Mouse (Mus musculus) granulocyte monocyte progenitor cell, adult 5-6 weeks (primary cell): ENCODE data around the gene Hnrnph3. TPM values are rescaled to one million over a fixed set of nuclear protein-coding genes. Genes with fewer than 3 reads are reported as not detected.

Experiments
- ATAC-seq: replicated peaks from 2 replicates; pipeline ENCODE4 v1.8.0; 2016; ENCODE audit warnings: mild to moderate bottlenecking, moderate TSS enrichment, inconsistent platforms; ENCODE audit not compliant: poor library complexity, severe bottlenecking
- total RNA-seq, 2 experiments: library from RNA; stranded (forward) in 1 of 2; stranded (reverse) in 1 of 2; fragments of 200-712, 200-1000 nt in 1 of 2; fragments of >200 nt in 1 of 2; fragmentation: Nextera tagmentation in 1 of 2; gene quantifications; 2 replicates each; pipeline ENCODE4 v1.2.3; 2014 to 2017

The Hnrnph3 gene
- total RNA-seq, 2 experiments from 2014 or later: 34.0 to 64.1 TPM

DNA sequence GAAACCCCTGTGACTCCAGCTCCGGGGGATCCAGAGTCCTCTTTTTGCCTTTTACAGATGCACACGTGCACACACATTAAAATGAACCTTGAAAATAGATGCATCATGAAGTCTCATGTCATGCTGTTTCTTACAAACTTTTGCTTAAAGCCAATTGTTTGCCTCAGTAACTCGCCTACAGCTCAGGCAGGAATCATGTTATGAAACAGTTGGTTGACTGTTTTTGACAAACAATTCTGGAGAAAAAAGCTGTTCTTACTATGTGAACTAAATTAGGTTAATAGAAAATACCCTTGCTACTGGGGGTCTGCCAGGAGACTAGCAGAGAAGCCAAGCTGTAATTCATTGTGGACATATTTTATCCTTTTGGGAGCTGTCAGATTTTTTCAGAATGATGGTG is 8.9 kb upstream of the Hnrnph3 start:
- ATAC-seq: no peak

DNA sequence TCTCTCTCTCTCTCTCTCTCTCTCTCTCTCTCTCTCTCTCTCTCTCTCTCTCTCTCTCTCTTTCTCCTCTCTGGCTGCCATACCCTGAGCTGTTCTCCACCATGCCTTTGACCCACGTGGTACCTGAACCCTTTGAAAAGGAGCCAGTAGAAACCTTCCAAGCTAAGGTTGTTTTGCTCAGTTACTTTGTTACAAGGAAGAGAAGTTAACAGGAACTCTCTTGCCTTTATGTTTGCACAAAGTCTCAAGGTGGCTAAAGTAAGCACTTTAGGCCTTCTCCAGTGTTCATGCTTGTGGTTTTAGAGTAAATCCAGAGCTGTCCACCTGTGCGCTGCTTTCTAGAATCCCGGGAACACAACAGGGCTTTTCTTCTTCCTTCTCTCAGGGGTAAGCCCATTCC is 8.2 kb upstream of the Hnrnph3 start:
- no peak for ATAC-seq

DNA sequence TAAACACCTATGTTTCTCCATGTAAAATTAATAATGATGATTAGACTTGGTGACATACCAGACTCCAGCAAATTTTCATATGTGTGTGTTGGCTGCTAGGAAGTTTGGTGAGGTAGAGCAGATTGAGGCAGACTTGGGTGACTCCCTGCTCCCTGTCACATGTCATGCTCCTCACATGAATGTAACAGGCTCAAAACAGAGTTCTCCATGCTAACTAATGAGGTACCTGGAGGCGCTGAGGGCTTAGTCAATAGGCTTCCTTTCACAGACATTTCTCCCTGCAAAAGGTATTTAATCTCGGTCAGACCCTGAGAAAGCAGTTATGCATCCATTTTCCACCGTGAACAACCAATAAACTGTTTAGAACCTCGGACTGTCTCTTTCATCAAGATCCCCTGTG is 4.4 kb upstream of the Hnrnph3 start:
- no peak for ATAC-seq

DNA sequence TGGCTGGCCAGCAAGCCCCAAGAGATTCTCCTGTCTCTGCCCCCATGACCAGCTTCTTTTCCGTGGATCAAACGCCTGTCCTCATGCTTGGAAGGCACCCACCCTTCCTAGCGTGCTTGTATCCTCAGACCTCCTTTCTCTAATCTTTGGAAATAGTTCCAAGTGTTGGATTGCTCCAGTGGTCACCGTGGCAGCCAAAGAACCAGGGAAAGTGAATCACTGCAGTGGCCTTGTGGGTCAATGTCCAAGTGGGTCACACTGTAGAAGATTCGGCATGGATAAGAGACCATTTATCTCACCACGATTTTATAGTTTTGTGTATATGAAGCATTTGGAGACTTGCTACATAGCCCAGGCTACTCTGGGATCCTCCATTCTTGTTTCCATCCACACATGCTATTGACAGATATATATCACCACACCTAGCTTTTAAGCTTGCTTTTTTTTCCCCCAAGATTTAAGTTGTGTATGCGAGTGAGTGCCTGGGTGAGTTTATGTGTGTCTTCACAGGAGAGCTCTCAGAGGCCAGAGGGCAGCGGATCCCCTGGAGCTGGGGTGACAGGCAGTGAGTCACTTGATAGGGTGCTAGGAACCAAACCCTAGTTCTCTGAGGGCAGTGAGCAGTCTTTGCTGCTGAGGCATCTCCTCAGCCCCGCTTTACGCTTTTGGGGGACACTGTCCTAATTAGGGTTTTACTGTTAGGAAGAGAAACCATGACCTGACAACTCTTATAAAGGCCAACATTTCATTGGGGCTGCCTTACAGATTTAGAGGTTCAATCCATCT is 3.6 kb upstream of the Hnrnph3 start:
- no peak for ATAC-seq

DNA sequence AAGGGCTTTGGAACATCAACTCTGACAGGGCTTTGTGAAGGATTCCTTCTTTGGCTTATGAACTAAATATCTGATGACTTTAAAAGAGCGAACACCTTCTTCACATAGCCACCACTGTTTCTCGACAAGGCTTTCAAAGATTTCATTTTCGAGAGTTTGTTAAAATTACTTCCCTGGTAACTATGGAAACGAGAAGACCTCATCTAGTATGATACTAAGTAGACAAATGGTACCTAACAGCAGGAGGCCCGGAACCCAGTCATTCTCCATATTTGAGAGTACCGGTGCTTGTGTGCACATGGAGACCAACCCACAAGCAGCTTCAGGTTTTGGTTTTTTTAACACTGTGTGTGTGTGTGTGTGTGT is 2.8 kb upstream of the Hnrnph3 start:
- ATAC-seq: no peak

DNA sequence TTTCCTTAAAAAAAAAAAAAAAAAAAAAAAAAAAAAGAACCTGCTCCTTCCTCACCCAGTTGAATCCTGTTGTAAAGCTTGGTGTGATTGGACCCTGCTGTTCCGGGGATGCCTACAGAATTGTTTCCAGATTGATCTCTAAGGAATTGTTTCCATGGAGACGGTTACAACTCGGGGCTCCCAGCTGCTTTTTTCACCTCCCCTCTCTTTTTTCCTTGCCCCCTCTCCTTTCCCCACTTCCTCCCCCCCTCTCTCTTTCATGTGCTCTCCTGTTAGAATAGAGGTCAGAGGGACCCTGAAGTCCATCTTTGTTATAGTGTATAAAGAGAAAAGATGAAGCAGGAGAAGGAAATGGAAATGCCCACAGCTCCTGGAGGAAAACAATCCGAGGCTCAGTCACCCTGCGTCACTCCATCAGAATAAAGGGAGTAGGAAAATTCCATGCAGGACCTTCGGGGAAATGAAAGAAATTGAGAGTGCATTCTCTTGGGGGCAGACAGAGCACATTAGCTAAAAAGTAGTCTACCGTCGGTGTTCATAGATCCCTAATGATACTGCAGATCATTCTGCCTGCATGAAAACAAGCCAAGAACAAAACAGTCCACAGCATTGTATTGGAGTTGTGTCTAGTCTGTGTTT is 2.3 kb upstream of the Hnrnph3 start:
- no peak for ATAC-seq

DNA sequence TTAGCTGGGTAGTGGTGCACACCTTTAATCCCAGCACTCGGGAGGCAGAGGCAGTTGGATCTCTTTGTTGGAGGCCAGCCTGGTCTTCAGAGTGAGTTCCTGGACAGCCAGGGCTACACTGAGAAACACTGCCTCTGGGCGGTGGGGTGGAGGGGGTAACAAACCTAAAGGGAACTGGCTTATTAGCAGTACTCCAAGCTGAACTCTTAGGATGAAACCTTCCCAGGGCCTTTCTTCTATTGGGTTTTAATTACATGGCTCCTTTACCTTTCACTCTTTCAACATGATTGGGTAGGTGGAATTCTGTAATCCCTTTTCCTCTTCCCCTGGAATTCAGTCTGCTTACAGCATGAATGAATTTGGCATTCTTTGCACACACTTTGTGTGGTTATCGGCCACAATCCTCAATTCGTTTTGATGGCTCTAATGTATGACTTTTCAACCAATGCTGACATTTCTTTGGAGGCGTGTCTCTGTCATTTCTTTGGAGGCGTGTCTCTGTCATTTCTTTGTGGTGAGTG is 1.5 kb upstream of the Hnrnph3 start:
- ATAC-seq: no peak

DNA sequence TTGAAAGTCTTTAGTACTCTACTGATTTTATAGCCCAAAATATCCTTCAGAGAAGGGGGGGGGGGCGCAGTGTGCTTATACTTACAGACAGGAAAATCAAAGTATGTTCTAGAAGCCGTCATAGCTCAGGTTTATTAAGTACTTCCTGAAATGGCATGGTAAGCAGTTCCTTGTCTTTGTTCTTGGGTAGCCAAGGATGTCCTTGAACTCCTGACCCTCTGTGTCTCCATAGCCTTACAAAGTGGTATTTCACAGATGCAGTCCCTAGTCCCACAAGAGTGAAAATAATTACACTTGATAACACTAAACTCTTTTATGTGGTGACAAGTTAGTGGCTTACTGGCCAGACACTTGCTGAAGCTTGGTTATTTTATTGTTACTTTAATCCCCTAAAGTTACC is 999 bp upstream of the Hnrnph3 start:
- ATAC-seq: no peak

DNA sequence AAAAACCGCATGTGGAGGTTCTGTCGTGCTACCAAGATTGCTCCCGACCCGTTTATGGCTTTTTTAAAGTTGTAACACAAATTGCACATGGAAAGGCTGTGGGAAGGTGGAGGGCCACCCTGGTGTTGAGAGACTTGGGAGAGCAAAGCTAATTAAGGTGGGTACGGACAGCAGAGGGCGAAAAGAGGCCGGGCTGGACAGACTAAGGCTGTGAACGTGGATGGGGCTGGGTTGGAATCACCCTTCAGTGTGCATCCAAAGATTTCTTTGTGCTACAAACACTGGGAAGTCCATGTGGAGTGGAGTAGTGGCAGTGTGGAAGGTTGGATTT is 528 bp upstream of the Hnrnph3 start:
- peak; percentile 21; the same call in 1 of the 2 replicates for ATAC-seq

DNA sequence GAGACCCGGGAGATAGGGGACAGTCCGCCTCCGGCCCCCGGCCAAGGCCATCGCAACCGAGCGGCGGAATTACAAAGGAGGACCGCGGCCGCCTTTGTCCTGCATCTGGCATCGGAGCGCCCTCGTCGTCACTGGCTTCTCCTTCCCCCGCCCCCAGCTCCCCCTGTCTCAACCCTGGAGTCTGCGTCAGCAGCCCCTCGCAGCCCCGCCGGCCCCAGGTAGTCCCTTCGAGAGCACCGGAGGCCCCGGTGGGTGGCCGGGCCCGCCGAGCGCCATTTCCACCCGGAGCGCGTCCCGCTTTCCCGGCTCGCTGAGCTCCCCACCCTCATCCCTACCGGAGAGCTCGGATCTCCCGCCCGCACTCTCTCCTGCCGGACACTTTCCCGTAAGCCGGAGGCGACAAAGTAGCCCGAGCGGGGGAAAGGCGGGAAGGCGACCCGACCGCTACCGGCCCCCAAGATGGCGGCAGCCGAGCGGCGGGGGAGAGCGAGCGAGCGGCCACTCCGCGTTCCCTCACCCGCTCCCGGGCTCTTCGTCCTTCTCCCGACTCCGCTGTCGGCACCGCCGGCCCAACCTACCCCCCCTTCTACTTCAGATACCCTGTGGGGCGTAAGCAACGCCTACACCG is 782 bp downstream of the Hnrnph3 start:
- ATAC-seq: peak; percentile 50

DNA sequence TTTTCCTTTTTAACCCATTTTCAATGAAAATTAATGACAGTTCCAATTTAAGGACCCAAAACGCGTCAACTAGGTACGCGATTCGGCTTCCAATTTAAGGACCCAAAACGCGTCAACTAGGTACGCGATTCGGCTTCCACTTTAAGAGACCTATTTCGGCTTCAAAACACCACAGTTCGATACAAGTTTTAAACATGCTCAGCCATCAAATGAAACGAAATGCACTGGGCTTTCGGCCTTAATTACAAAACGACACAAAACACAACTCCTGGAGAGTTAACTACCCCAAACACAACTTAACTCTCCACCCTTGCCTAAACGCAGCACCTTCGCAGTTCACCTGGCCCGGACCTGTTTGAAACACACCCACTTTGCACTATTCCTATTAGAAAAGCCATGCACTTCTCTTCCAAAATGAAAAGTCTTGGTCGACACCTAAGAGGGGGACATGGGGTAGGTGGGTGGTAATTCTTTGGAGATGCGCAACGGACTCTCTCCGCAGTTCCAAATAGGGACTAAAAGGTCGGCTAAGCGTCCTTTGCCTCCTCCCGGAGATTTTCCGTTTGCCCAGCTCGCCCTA is 1.4 kb downstream of the Hnrnph3 start:
- ATAC-seq: no peak

DNA sequence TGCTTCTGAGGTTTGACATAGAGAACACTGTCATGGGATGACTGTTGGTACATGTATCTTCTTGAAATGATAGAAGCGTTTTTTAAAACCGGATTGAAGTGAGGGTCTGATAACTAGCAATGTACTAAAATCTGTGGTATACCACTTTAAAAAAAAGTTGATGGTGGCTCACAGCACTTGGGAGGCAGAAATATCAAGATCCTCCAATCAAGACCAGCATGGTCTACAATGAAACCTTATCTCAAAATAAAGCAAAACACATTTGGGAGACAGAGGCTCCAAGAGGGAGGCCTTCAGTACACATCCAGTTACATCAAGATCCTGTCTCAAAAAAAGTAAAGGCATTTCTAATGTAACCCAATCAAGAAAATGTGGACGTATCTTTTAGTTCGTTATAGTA is 2.3 kb downstream of the Hnrnph3 start:
- no peak for ATAC-seq

DNA sequence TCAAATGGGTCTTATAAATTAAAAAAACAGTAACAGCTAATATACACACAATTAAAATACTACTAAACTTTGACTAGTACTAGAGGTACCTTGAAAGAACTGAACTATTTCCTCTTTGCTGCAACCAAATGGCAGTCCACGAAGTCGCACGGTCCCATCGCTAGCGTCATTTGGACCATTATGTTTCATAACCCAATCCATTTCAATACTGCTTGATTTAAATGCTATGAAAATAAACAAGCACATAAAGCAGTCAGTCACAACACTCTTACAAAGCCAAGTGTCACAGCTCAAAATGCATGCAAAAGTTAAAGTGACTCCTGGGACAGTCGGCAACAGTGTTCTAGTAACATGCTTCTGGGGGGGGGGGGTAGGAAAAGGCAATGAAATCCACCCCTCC is 4.7 kb downstream of the Hnrnph3 start:
- ATAC-seq: no peak

DNA sequence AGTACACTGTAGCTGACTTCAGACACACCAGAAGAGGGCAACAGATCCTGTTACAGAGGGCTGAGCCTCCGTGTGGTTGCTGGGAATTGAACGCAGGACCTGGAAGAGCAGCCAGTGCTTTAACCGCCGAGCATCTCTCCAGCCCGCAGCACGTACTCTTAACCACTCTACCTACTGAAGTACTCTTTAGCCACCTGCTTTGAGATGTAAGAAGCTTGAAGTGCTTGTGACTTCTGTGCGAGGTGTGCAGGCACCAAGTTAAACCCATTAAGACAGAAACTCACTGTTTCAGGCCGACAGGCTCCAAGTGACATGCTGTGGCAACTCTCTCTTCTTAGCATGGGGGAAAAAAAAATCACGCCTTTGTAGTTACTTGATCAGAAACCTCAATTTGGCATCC is 9.8 kb downstream of the Hnrnph3 start:
- ATAC-seq: no peak

DNA sequence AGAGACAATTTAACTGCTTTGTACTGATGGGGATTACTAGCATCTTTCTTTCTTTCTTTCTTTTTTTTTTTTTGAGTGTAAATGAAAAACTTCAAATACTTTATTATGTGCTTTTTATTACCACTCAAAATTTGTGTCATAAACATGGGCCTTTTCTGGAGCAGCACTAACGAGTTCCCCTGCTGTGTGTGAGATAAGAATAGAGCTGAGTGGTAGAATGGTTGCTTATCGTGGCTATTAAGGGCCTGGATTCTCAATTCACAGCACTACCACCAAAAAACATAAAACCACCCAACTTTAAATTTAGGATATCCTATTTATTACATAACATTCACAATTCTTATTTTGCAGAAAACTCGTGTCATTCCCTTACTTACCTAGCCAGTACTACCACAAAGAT is 10.5 kb downstream of the Hnrnph3 start:
- no peak for ATAC-seq

DNA sequence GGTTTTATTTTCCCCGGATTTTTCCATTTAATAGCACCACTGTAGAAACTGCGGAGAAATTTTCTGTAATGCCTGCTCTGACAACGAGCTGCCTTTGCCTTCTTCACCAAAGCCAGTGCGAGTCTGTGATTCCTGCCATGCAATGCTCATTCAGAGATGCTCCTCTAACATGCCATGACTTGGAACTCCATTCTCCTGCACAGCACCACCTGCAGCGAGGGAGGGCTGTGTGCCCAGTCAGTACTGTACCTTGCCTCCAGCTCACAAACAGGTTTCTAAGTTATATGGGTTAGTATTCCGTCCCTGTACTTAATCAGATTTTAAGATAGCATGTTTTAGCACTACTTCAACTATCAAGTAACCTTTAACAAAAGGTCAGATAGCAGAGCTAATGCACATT is 12.5 kb downstream of the Hnrnph3 start:
- ATAC-seq: no peak

DNA sequence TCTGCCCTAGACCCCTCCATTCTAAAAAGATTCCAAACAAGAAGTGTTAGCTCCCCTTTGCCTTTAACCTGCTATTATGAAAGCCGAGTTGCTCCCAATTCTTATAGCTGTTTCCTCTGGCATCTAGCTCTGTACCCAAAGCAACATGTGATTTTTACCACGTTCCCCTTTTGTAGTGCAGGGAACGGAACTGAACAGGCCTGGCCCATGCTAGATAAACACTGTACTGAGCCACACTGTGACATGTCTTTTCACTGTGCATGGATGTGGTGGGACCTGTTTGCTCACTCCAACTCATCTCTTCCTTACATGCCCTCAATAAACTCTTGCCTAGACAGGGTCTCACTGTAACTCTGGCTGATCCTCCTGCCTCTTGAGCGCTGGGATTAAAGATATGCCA is 13.7 kb downstream of the Hnrnph3 start:
- ATAC-seq: peak; percentile 58

DNA sequence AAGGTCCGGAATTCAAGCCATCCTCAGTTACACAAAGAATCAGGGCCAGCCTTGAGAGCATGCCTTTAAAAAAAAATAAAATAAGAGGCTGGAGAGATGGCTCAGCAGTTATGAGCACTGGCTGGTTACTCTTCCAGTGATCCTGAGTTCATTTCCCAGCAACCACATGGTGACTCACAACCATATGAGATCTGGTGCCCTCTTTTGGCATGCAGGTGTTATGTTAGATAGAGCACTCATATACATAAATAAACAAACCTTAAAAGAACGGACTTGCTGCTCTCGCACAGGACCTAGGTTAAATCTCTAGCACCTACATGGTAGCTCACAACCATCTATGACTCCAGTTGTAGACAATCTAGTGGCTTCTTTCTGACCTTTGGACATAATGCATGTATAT is 15.8 kb downstream of the Hnrnph3 start:
- no peak for ATAC-seq

DNA sequence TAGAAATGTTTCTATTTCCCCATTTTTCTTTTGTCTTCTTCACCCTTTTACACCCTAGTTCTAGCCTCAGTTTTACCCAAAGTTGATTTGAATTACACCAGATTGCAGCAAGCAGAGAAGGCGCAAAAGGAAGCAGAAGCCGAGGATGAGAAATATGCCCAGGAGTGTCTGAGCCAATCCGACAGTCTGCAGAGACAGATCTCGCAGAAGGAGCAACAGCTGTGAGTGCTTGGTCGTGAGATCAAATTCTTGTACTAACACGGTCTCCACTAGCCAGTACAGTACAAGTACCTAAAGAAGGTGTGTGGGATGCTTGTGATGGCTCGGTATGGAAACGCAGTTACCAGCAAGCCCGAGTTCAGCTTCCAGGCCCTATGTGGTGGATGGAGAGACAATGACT is 19.5 kb downstream of the Hnrnph3 start:
- ATAC-seq: no peak

DNA sequence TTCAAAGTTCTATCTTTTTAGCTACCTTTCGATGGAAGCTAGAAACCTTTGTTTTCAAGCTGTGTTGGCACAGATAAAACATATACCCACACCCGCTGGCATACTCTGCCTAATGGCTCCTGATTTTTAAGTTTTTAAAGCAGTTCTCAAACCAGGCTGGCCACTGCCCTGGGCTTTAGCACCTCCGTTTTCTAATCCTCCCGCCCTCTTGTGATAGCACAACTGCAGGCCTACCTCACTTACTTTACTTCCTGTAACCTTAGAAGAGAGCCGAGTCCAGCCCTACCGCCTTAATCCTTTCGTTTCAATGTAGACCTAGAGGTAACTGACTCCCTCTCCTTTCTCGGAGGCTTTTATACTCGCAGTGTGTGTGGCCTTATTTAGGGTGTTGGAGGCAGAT is 20.8 kb downstream of the Hnrnph3 start:
- no peak for ATAC-seq

DNA sequence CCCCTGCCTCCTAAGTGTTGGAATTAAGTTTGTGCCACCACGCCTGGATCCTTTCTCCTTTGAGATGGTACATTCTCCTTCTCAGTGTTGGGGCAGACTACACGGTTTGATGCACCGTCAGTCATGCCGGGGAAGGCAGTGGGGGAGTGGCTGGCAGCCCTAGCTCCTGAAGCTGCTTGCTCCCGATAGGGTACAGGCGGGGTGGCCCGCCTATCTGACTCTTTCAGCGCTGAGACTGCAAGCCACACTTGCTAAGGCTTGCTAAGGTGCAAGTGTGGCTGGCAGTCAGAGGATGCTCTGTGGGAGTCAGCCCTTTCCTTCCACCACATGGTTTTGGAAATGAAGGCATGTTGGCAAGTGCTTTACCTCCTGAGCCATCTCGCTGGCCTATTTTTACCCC is 23.4 kb downstream of the Hnrnph3 start:
- ATAC-seq: no peak
